Mouse (Mus musculus): Measurements from ENCODE around the gene Cfc1. TPM values are rescaled to one million over a fixed set of nuclear protein-coding genes. Genes with fewer than 3 reads are reported as not detected.
A peak's percentile ranks its signal among the peaks of the same experiment; 100 is the strongest.

The Cfc1 gene
- polyA plus RNA-seq, 1 experiment = not detected

- DNase-seq (ENCODE audit: low read depth, low spot score) = no peak
- 3% methylated on average over 16 of the region's 16 CpGs for WGBS
Measured at GRCm38 (mm10) chr1:34536767-34537485, 1.5 kb downstream of the Cfc1 start.

GRCm38 (mm10) chr1:34547074-34547473, 11.6 kb downstream of the Cfc1 start:
- WGBS = 82% methylated on average over 1 of the region's 1 CpGs

GRCm38 (mm10) chr1:34553690-34554089, 18.2 kb downstream of the Cfc1 start:
- 73% methylated on average over 1 of the region's 1 CpGs for WGBS
- DNase-seq (ENCODE audit: low read depth, low spot score) = no peak

More at GRCm38 (mm10) chr1:34547074-34547473, 11.6 kb downstream of the Cfc1 start:
- no peak for DNase-seq (ENCODE audit: low read depth, low spot score)

- WGBS = 76% methylated on average over 7 of the region's 7 CpGs
- no peak for DNase-seq (ENCODE audit: low read depth, low spot score)
Measured at GRCm38 (mm10) chr1:34554275-34554674, 18.8 kb downstream of the Cfc1 start.

DNA sequence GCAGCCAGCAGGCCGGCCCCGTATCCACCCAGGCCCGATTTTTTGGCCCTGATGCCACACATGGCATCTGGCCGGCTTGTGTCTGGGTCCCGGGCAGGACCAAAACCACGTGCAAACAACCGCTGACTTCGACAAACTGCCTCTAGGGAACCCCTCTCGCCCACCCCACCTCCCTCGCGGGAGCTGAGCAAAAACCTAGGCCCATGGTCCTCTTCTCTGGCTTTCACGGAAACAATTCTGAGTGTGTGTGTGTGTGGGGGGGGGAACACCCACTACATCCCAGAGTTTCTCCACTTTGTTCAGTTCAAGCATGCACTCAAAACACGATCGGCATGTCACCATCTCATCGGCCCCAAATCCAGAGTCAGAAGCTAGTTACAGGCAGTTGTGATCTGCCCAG, 25.4 kb downstream of the Cfc1 start, which contains the start of gene Prss40:
Prss40 (minus strand) TSS at position 101 of the 400 bp plus-strand sequence.
- DNase-seq (ENCODE audit: low read depth, low spot score) = no peak
- 87% methylated on average over 15 of the region's 15 CpGs for WGBS

DNA sequence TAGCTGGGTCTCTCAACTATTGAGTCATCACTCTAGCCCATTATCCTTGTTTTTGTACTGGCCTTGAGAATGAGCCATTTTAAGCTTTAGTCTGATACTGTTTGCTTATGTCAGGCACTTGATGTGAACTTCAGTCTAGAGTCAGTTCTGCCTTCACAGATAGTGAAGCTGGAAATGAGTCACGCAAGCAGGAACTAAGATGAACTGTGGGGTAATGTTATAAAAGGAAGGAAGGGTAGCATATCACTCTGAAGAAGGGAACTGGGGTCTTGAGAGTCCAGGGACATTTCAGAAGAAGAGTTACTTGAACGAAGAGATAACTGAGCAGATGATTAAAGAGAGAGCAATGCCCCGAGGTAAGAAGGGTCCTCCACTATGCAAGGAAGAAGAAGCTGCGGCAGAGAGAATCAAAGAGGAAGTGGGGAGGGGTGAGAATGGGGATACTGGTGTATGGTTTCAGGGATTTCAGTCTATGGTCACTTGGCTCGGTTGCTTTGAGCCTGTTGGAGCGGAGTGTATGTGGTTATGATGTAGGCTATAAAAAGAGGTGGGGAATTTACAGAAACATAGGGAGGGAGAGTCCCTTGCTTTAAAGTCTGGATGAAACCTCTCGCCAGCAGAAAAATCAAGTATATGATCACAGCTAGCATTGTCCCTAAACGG, 29.1 kb downstream of the Cfc1 start:
- 64% methylated on average over 8 of the region's 8 CpGs for WGBS
- DNase-seq (ENCODE audit: low read depth, low spot score) = no peak

DNA sequence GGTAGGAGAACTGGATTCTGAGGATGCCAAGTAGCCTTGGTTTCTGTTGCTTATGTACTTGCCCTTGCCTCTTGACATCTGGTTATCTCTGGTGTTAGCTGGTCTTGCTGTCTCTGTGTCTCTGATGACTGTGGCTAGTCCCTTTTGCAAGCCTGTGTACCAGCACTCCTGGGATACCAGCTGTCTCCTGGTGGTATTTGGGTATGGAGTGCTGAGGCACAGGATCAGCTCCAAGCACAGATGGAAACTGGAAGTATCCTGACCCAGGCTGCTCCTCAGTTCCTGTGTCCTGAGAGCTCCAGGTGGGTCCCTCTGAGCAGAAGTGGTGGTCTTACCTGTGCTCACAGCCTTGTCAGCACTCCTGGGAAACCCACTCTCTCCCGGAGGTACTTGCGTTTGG, 32.7 kb downstream of the Cfc1 start:
- 97% methylated on average over 2 of the region's 2 CpGs for WGBS
- no peak for DNase-seq (ENCODE audit: low read depth, low spot score)

DNA sequence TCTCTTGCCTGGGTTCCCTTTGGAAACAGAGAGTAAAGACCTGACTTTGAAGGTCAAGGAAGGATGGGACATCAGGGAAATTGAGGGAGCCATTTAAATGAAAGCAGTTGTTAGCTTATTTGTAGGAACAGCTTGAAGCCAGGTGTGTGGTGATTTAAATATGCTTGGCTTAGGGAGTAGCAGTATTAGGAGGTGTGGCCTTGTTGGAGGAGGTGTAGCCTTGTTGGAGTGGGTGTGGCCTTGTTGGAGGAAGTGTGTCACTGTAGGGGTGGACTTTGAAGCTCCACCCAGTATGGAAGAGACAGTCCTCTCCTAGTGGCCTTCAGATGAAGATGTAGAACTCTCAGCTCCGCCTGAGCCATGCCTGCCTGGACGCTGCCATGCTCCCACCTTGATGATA, 34.4 kb downstream of the Cfc1 start:
- WGBS = 90% methylated on average over 2 of the region's 2 CpGs
- no peak for DNase-seq (ENCODE audit: low read depth, low spot score)

GRCm38 (mm10) chr1:34571431-34571830, 36.0 kb downstream of the Cfc1 start:
- no peak for DNase-seq (ENCODE audit: low read depth, low spot score)
- WGBS = 77% methylated on average over 6 of the region's 6 CpGs

GRCm38 (mm10) chr1:34573221-34573620, 37.8 kb downstream of the Cfc1 start:
- 68% methylated on average over 6 of the region's 6 CpGs for WGBS

GRCm38 (mm10) chr1:34578851-34579781, 43.7 kb downstream of the Cfc1 start, which contains the start of gene Amer3:
Gene Amer3 (plus strand): TSS chr1:34579657.
- 1% methylated on average over 53 of the region's 53 CpGs for WGBS
- DNase-seq (ENCODE audit: low read depth, low spot score) = peak; percentile 6

More at GRCm38 (mm10) chr1:34573221-34573620, 37.8 kb downstream of the Cfc1 start:
- DNase-seq (ENCODE audit: low read depth, low spot score) = no peak

DNA sequence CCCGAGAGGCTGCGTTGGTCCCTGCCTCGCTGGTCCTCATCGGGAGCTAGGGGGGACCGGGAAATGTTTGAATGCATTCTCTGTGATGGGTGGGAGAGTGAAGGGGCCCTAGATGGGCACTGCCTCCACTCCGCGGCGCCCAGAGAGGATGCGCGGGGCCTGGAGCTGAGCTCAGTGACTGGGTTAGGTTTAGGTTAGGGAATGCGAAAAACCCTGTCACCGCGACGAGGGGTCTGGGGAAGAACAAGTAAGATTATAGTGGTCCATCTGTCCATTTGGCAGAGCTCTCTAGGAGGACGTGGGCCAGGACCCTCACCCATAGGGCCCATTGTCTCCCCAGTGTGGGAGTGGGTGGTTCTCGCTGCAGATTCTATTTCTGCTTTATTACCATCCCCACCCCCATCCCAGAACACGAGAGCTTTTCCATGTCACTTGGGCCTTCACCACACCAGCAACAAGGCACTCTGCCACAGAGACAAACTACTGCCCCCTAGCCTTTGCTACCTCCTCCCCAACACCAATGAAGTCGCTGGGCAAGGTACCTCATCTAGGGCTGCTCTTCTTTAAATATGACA, 44.4 kb downstream of the Cfc1 start:
- WGBS = 2% methylated on average over 18 of the region's 18 CpGs

DNA sequence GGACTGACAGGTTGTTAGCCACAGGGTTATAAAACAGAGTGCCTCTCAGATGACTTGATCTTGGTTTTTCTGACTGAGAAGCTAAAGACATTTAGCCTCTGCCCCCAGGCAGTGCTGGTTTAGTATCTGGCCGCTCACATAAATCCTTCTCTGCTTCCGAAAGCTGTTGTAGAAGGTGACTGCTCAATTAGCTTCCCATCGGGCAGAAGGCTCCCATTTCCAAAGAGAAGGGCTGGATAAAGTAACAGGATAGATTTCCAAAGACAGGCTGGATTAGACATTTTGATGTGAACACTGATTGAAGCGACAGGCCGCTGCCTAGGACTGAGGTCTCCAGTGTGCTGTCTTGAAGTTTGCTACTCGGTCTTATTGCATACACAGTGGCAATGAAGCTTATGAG, 46.8 kb downstream of the Cfc1 start:
- 68% methylated on average over 6 of the region's 6 CpGs for WGBS
- DNase-seq (ENCODE audit: low read depth, low spot score) = no peak

More for the DNA sequence above, 44.4 kb downstream of the Cfc1 start:
- no peak for DNase-seq (ENCODE audit: low read depth, low spot score)

- no peak for DNase-seq (ENCODE audit: low read depth, low spot score)
- WGBS = 29% methylated on average over 4 of the region's 4 CpGs
Measured at GRCm38 (mm10) chr1:34583821-34584263, 48.4 kb downstream of the Cfc1 start.

- no peak for DNase-seq (ENCODE audit: low read depth, low spot score)
- WGBS = 68% methylated on average over 4 of the region's 4 CpGs
Measured at GRCm38 (mm10) chr1:34584736-34585135, 49.3 kb downstream of the Cfc1 start.

- WGBS = 75% methylated on average over 22 of the region's 22 CpGs
- DNase-seq (ENCODE audit: low read depth, low spot score) = no peak
Measured at GRCm38 (mm10) chr1:34587298-34588096, 52.0 kb downstream of the Cfc1 start.
